Mouse (Mus musculus) lung, embryonic 15.5 days (tissue): ENCODE measurements around the gene Fkbp14. TPM values are rescaled to one million over a fixed set of nuclear protein-coding genes. Genes with fewer than 3 reads are reported as not detected.

Source experiments
- ATAC-seq: fragments of 200-750 bp; cut with Nextera tagmentation; 2 replicates; pipeline ENCODE4 v1.8.0; 2017; ENCODE audit warnings: moderate number of reproducible peaks, borderline replicate concordance; ENCODE audit not compliant: low FRiP score, low TSS enrichment; ENCODE audit errors: extremely low read depth
- H3K27ac ChIP-seq: fragments of 300-500 bp; sonication (generic); 2 replicates; pipeline ENCODE4 v1.5.1; 2015; ENCODE audit warnings: moderate library complexity, mild to moderate bottlenecking, inconsistent platforms
- H3K27me3 ChIP-seq: fragments of 300-500 bp; sonication (generic); 2 replicates; pipeline ENCODE4 v1.6.1; 2015; ENCODE audit warnings: inconsistent platforms
- H3K36me3 ChIP-seq: fragments of 300-500 bp; sonication (generic); 2 replicates; pipeline ENCODE4 v1.6.1; 2015; ENCODE audit warnings: inconsistent platforms
- H3K4me1 ChIP-seq: fragments of 300-500 bp; sonication (generic); 2 replicates; pipeline ENCODE4 v1.6.1; 2015; ENCODE audit warnings: inconsistent platforms
- H3K4me2 ChIP-seq: fragments of 300-500 bp; sonication (generic); 2 replicates; pipeline ENCODE4 v1.6.1; 2015; ENCODE audit warnings: inconsistent platforms, mild to moderate bottlenecking, moderate library complexity
- H3K4me3 ChIP-seq: fragments of 300-500 bp; sonication (generic); 2 replicates; pipeline ENCODE4 v1.5.1; 2015; ENCODE audit warnings: mild to moderate bottlenecking, inconsistent platforms
- H3K9ac ChIP-seq: fragments of 300-500 bp; sonication (generic); 2 replicates; pipeline ENCODE4 v1.6.1; 2015; ENCODE audit warnings: inconsistent platforms
- H3K9me3 ChIP-seq: fragments of 300-500 bp; sonication (generic); 2 replicates; pipeline ENCODE4 v1.6.1; 2016; ENCODE audit warnings: inconsistent platforms
- WGBS: fragments of 180-500 bp; shearing (Covaris S2); methylation state at CpG from one replicate; pipeline ENCODE4 v1.1.7; 2015; 5-methylcytosine and 5-hydroxymethylcytosine counted together
- polyA plus RNA-seq: library from polyadenylated mRNA; unstranded; fragments of >200 nt; fragmentation: Nextera tagmentation; extraction: Ambion mirVana; gene quantifications from 2 replicates; pipeline ENCODE4 v1.2.1, GENCODE M21; 2015

Gene Fkbp14
- polyA plus RNA-seq, 1 experiment from 2014 or later, result 27.6 TPM

GRCm38 (mm10) chr6:54557671-54558070 lies 39.4 kb downstream of the Fkbp14 start:
- 89% methylated on average over 7 of the region's 7 CpGs for WGBS
- Histone ChIP-seq H3K9me3 (no peaks in the 10 kb centered on the region), H3K36me3 (no peaks in the 10 kb centered on the region), H3K27ac (no peak overlapping the region), H3K4me2 (no peak overlapping the region), H3K4me3 (no peak overlapping the region), H3K4me1 (peaks cover 18% of the 10 kb centered on the region; the same call in 1 of the 2 replicates), H3K27me3 (no peaks in the 10 kb centered on the region), H3K9ac (no peak overlapping the region)
- ATAC-seq, result no peak

- ATAC-seq, result peak; percentile 75; the same call in 1 of the 2 replicates
- no peaks in the 10 kb centered on the region for H3K9me3 ChIP-seq
- H3K9ac ChIP-seq, result no peak overlapping the region
- peaks cover 18% of the 10 kb centered on the region; the same call in 1 of the 2 replicates for H3K4me1 ChIP-seq
- WGBS, result 42% methylated on average over 1 of the region's 1 CpGs
- no peak overlapping the region for H3K4me2 ChIP-seq
- H3K27ac ChIP-seq, result peak overlapping the region; percentile 63
- H3K4me3 ChIP-seq, result no peak overlapping the region
- H3K36me3 ChIP-seq, result no peaks in the 10 kb centered on the region
- H3K27me3 ChIP-seq, result no peaks in the 10 kb centered on the region
Observed at GRCm38 (mm10) chr6:54555816-54556215, 41.3 kb downstream of the Fkbp14 start.

GRCm38 (mm10) chr6:54554341-54555110 lies 42.6 kb downstream of the Fkbp14 start:
- no peak overlapping the region for H3K4me3 ChIP-seq
- 52% methylated on average over 8 of the region's 8 CpGs for WGBS
- no peak overlapping the region for H3K9ac ChIP-seq
- H3K27me3 ChIP-seq, result no peaks in the 10 kb centered on the region
- H3K27ac ChIP-seq, result 0 out of 2 replicates have a peak overlapping the region, but pooled peaks have one; percentile 21
- no peak for ATAC-seq
- H3K4me1 ChIP-seq, result peaks cover 19% of the 10 kb centered on the region; the same call in 1 of the 2 replicates
- H3K36me3 ChIP-seq, result no peaks in the 10 kb centered on the region
- no peak overlapping the region for H3K4me2 ChIP-seq
- H3K9me3 ChIP-seq, result no peaks in the 10 kb centered on the region

GRCm38 (mm10) chr6:54553632-54554031 lies 43.5 kb downstream of the Fkbp14 start:
- H3K4me2 ChIP-seq, result no peak overlapping the region
- no peak for ATAC-seq
- H3K9me3 ChIP-seq, result no peaks in the 10 kb centered on the region
- no peak overlapping the region for H3K9ac ChIP-seq
- WGBS, result 40% methylated on average over 2 of the region's 2 CpGs
- H3K4me1 ChIP-seq, result peaks cover 22% of the 10 kb centered on the region; the same call in 1 of the 2 replicates
- H3K27ac ChIP-seq, result no peak overlapping the region
- no peak overlapping the region for H3K4me3 ChIP-seq
- no peaks in the 10 kb centered on the region for H3K36me3 ChIP-seq
- no peaks in the 10 kb centered on the region for H3K27me3 ChIP-seq

- H3K27me3 ChIP-seq, result no peaks in the 10 kb centered on the region
- no peaks in the 10 kb centered on the region for H3K9me3 ChIP-seq
- H3K4me3 ChIP-seq, result no peak overlapping the region
- H3K4me2 ChIP-seq, result no peak overlapping the region
- ATAC-seq, result no peak
- H3K36me3 ChIP-seq, result no peaks in the 10 kb centered on the region
- peaks cover 27% of the 10 kb centered on the region for H3K4me1 ChIP-seq
- no peak overlapping the region for H3K27ac ChIP-seq
- 79% methylated on average over 9 of the region's 9 CpGs for WGBS
- no peak overlapping the region for H3K9ac ChIP-seq
Observed at GRCm38 (mm10) chr6:54552721-54553413, 44.2 kb downstream of the Fkbp14 start.

GRCm38 (mm10) chr6:54550801-54551323 lies 46.2 kb downstream of the Fkbp14 start:
- Histone ChIP-seq H3K27ac (no peak overlapping the region), H3K4me2 (no peak overlapping the region), H3K4me3 (no peak overlapping the region), H3K4me1 (peaks cover 25% of the 10 kb centered on the region), H3K36me3 (no peaks in the 10 kb centered on the region), H3K9me3 (no peaks in the 10 kb centered on the region), H3K27me3 (no peaks in the 10 kb centered on the region), H3K9ac (no peak overlapping the region)
- WGBS, result 16% methylated on average over 7 of the region's 7 CpGs
- no peak for ATAC-seq

- Histone ChIP-seq H3K4me2 (no peak overlapping the region), H3K4me3 (no peak overlapping the region), H3K9ac (no peak overlapping the region), H3K9me3 (no peaks in the 10 kb centered on the region), H3K4me1 (peaks cover 13% of the 10 kb centered on the region), H3K27ac (no peak overlapping the region), H3K36me3 (no peaks in the 10 kb centered on the region), H3K27me3 (no peaks in the 10 kb centered on the region)
- ATAC-seq, result no peak
- 50% methylated on average over 4 of the region's 4 CpGs for WGBS
Observed at GRCm38 (mm10) chr6:54549311-54549710, 47.8 kb downstream of the Fkbp14 start.

- 40% methylated on average over 13 of the region's 13 CpGs for WGBS
- Histone ChIP-seq H3K9ac (no peak overlapping the region), H3K9me3 (no peaks in the 10 kb centered on the region), H3K4me2 (no peak overlapping the region), H3K36me3 (no peaks in the 10 kb centered on the region), H3K4me3 (no peak overlapping the region), H3K27ac (no peak overlapping the region), H3K4me1 (peaks cover 9% of the 10 kb centered on the region), H3K27me3 (no peaks in the 10 kb centered on the region)
- ATAC-seq, result peak; percentile 23; the same call in 1 of the 2 replicates
Observed at GRCm38 (mm10) chr6:54548314-54549019, 48.6 kb downstream of the Fkbp14 start.

GRCm38 (mm10) chr6:54543646-54544045 lies 53.5 kb downstream of the Fkbp14 start:
- Histone ChIP-seq H3K27ac (no peak overlapping the region), H3K4me2 (no peak overlapping the region)
- WGBS, result 83% methylated on average over 2 of the region's 2 CpGs

GRCm38 (mm10) chr6:54542836-54543235 lies 54.3 kb downstream of the Fkbp14 start:
- Histone ChIP-seq H3K36me3 (no peaks in the 10 kb centered on the region), H3K9me3 (no peaks in the 10 kb centered on the region), H3K4me1 (peaks cover 4% of the 10 kb centered on the region; the same call in 1 of the 2 replicates), H3K27ac (no peak overlapping the region), H3K9ac (no peak overlapping the region), H3K4me2 (no peak overlapping the region), H3K27me3 (no peaks in the 10 kb centered on the region), H3K4me3 (no peak overlapping the region)
- ATAC-seq, result no peak
- 76% methylated on average over 7 of the region's 7 CpGs for WGBS

More at GRCm38 (mm10) chr6:54543646-54544045, 53.5 kb downstream of the Fkbp14 start:
- H3K36me3 ChIP-seq, result no peaks in the 10 kb centered on the region
- H3K27me3 ChIP-seq, result no peaks in the 10 kb centered on the region
- H3K4me1 ChIP-seq, result peaks cover 9% of the 10 kb centered on the region
- ATAC-seq, result no peak
- H3K9ac ChIP-seq, result no peak overlapping the region
- H3K4me3 ChIP-seq, result no peak overlapping the region
- H3K9me3 ChIP-seq, result no peaks in the 10 kb centered on the region

GRCm38 (mm10) chr6:54540252-54540887 lies 56.7 kb downstream of the Fkbp14 start:
- Histone ChIP-seq H3K9ac (no peak overlapping the region), H3K27me3 (no peaks in the 10 kb centered on the region)

More at GRCm38 (mm10) chr6:54540252-54540887, 56.7 kb downstream of the Fkbp14 start:
- ATAC-seq, result no peak
- H3K4me1 ChIP-seq, result peaks cover 4% of the 10 kb centered on the region; the same call in 1 of the 2 replicates
- H3K36me3 ChIP-seq, result no peaks in the 10 kb centered on the region
- H3K9me3 ChIP-seq, result no peaks in the 10 kb centered on the region
- H3K4me3 ChIP-seq, result no peak overlapping the region
- no peak overlapping the region for H3K27ac ChIP-seq
- WGBS, result 72% methylated on average over 9 of the region's 9 CpGs
- H3K4me2 ChIP-seq, result no peak overlapping the region
